Mouse (Mus musculus) spleen, adult 18-20 months (tissue): ENCODE data around the gene Setd5.
A peak's percentile ranks its signal among the peaks of the same experiment; 100 is the strongest.

Experiments used
- DNase-seq, 2 experiments: peaks; one replicate each; pipeline ENCODE4 v3.0.0; 2022; ENCODE audit warnings: mixed read lengths in 2 of 2

The Setd5 gene

GRCm38 (mm10) chr6:113144764-113145163 lies 67.6 kb downstream of the Setd5 start:
- no peak for DNase-seq

DNA sequence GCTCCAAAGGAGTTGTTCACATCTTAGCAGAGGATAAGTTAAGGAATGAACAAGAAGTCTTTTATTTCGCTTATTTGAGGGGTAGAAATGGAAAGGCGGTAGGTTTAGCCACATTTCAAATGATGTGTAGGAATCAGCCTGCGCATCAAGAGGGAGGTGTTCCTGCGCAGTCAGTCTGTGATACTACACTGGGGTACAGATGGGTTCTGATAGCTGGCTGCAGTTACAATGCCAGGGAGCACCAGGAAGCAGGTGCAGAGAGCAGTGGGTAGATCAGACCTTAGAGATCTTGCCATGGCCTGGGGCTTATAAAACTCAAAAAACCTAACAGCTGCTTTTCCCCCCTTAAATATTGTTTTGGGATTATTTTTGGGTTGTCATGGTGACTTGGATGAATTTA lies 68.1 kb downstream of the Setd5 start:
- DNase-seq = no peak

GRCm38 (mm10) chr6:113154071-113154470 lies 76.9 kb downstream of the Setd5 start:
- no peak for DNase-seq

GRCm38 (mm10) chr6:113154886-113155285 lies 77.7 kb downstream of the Setd5 start:
- DNase-seq = no peak

DNA sequence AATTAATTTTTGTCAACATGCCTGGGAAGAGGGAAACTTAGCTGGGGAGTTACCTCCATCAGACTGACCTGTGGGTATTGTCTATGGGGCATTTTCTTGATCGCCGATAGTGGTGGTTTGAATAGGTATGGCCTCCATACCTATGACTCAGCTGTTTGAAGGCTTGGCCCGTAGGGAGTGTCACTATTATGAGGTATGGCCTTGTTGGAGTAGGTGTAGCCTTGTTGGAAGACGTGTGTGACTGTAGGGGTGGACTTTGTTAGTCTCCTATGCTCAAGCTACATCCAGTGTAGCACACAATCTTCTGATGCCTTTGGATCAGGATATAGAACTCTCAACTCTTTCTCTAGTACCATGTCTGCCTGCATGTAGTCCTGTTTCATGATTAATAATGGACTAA lies 78.9 kb downstream of the Setd5 start:
- no peak for DNase-seq

- no peak for DNase-seq
Measured at GRCm38 (mm10) chr6:113160106-113160505, 82.9 kb downstream of the Setd5 start.

GRCm38 (mm10) chr6:113161982-113162381 lies 84.8 kb downstream of the Setd5 start:
- no peak for DNase-seq

- no peak for DNase-seq
Measured at GRCm38 (mm10) chr6:113163513-113163912, 86.3 kb downstream of the Setd5 start.

DNA sequence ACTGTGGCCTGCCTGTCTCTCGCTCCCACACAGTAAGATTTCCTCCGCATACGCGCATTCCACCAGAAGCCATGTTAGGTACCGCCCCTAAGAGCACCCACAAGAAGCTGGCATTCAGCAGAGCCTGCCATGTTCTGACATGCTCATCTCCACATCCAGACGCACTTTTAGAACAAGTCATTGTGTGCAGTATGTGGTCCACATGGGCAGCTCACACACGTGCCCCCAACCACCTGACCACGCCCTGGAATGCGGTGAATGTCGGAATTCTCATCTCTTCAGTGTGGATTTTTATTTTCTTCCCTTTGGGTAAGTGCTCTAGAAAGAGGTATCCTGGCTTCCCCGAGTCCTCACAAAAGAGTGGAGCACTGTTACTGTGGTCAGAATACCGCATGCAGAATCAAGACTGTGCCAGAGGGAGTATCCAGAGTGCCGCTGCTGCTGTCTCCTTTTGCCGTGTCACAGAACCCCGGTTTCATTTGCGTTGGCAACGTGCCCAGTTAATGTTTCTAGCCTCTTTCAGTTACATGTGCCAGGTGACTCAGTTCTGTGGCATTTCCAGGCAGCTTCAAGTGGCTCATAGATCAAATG lies 89.6 kb downstream of the Setd5 start:
- DNase-seq = no peak

- DNase-seq = no peak
Measured at GRCm38 (mm10) chr6:113168316-113168975, 91.3 kb downstream of the Setd5 start.

GRCm38 (mm10) chr6:113169852-113170251 lies 92.7 kb downstream of the Setd5 start:
- DNase-seq = no peak

DNA sequence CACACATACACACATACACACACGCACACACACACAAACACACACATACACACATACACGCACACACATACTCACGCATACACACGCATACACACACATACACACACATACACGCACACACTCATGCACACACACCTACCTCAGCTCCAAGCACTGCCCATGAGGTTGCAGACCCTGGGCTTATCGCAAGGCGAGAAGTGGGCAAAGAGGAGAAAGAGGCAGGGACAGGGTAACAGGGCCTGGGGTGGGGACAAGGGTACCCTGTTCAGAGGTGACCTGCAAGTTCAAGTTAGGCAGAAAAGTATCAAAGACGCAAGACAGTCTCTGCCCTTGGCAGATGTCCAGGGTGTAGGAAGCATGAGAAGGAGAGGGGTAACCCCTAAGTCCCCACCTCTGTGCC lies 93.5 kb downstream of the Setd5 start:
- no peak for DNase-seq

DNA sequence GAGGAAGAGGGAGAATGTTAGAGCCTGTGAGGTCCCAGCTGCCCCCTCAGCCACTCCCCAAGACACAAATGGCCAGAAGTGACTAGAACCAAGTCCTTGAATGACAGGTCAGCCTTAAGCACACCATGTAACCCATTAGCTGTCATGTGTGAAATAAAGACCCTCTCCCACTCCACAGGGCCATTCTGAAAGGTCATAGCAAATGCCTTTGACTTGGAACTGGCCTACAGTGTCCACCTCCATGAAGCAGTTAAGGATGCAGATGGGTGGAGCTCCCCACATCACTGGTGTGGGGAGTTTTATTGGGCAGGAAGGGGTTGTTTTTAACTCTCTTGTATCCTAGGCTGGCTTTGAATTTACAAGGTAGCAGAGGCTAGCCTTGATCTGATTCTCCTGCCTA lies 94.8 kb downstream of the Setd5 start:
- no peak for DNase-seq

DNA sequence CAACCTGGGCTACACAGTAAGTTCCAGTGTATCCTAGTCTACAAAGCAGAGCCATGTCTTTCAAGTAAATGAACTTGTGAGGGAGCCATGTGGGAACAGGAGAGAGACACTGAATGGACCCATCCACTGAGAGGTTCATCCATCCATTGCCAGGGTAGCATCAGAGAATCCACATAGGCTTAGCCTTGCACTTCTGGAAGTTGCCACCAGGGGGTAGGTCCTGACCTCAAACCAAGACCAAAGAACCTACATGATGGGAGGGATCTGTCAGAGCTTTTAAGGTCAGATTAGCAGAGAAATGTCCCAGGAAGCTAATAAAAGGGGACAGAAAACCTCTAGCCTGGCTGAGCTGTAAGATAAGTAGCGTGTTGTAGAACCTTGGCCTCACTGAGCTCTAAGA lies 95.4 kb downstream of the Setd5 start:
- DNase-seq = peak; percentile 43 to 77

GRCm38 (mm10) chr6:113175469-113175868 lies 98.3 kb downstream of the Setd5 start:
- DNase-seq = no peak

- DNase-seq = no peak
Measured at GRCm38 (mm10) chr6:113176613-113177012, 99.4 kb downstream of the Setd5 start.

- no peak for DNase-seq
Measured at GRCm38 (mm10) chr6:113178286-113179194, 101.4 kb downstream of the Setd5 start.

GRCm38 (mm10) chr6:113179195-113179733 lies 102.1 kb downstream of the Setd5 start:
- DNase-seq = no peak

DNA sequence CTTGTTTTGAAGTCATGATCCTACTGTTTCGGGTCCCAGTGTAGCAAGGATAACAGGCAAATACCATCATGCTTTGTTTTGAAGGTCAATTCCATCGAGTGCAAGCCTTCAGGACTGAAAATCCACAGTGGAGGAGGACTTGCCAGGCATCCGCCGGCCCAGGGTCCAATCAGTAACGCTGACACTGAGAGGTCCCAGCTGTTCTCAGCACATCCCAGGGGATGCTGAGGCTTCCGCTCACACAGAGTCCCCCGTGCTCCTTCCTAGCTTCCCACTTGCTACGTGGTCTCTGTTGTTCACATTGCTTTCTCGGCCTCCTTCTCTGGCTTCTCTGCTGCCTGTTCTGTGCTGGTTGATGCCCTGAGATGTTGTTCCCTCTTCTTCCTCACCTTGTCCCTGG lies 107.0 kb downstream of the Setd5 start:
- DNase-seq = no peak

DNA sequence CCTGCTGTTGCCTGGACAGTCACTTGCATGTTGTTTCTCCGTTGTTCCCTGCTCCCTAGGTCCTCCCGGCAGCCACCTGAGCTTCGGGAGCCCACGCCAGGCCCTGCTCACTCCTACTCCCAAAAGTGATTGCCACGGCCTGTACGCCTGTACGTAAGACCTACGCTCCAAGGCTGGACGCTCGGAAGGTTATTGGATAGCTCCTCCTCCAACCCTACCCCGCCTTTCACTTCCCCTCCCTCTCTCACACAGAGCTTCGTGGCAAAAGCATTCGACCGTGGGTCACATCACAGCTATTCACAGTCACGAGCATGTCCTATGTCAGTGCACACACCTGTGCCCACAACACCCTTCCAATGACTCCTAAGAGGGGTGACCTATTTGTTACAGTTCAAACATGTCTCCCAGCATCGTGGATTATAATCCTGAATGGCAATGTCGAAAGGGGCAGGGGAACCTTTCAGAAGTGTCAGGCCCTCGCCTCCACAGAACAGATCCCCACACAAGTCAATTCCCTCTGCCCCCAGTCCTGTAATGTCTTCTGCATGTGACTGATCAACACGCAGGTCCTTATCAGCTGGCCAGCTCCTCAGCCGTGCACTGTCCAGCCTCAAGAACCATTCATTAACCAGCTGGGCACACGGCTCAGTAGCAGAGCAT lies 107.8 kb downstream of the Setd5 start:
- no peak for DNase-seq

- DNase-seq = no peak
Measured at GRCm38 (mm10) chr6:113193765-113194460, 116.7 kb downstream of the Setd5 start.

GRCm38 (mm10) chr6:113194517-113194840 lies 117.3 kb downstream of the Setd5 start:
- no peak for DNase-seq
